Mouse (Mus musculus) adrenal gland, postnatal 14 days (tissue): ENCODE results near the gene Sirt2. TPM values are rescaled to one million over a fixed set of nuclear protein-coding genes. Genes with fewer than 3 reads are reported as not detected.

Experiments used
- DNase-seq: peaks from one replicate; pipeline ENCODE4 v3.0.0; 2021; ENCODE audit warnings: mixed read lengths
- long read RNA-seq, 2 experiments: library from polyadenylated mRNA; stranded (forward); transcript quantifications; one replicate each; pipeline ENCODE4 v2.0.0; 2021
- total RNA-seq: library from RNA; stranded (reverse); gene quantifications from 2 replicates; pipeline ENCODE4 v1.2.3, GENCODE M21; 2021

Gene Sirt2
- total RNA-seq = 66.5 and 78.3 TPM in 2 replicates
- long read RNA-seq, experiment 1, transcript Sirt2-202 (15 exons, 1,828 nt) = major isoform, 54 of 87 reads
- long read RNA-seq, experiment 1, transcript Sirt2-201 (16 exons, 1,843 nt) = minor isoform, 18 of 87 reads
- long read RNA-seq, experiment 1, partial matches to known transcripts = 4 of 87 reads
- long read RNA-seq, experiment 1, other reads (novel, unspliced or antisense) = 10 of 87 reads
- long read RNA-seq, experiment 2, transcript Sirt2-201 (16 exons, 1,843 nt) = minor isoform, 14 of 67 reads
- long read RNA-seq, experiment 2, transcript Sirt2-202 (15 exons, 1,828 nt) = major isoform, 42 of 67 reads
- long read RNA-seq, experiment 2, partial matches to known transcripts = 3 of 67 reads
- long read RNA-seq, experiment 2, other reads (novel, unspliced or antisense) = 8 of 67 reads

DNA sequence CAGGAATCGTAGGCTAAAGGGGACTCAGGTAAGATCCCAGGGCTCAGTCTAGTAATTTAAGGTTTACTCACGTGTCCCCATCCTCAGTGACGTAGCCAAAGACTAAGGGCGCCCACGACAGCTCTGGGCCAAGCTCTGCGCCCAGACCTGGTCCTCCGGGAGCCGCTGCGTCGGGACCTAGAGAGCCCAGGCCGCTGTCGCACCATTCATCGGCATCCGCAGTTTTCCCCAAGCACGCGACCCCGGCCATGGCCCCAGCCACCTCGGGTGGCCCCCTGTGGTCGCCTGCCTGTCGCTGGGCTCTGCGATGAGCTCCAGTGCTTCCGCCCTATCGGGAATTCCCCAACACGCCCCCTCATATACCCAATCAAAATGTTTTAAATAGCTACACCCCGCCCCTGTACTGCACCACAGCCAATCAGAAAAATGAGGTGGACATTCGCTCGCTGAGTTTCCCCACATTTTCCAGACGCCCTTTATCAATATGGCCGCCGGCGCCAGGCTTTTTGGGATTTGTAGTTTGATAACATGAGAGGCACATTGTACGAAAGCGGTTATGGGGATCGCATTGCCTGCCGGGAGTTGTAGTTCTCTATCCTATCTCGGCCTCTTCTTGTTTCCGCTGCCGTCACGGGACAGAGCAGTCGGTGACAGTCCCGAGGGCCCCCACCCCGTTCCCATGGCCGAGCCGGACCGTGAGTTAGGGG is at the start of gene Sirt2:
TSS of gene Sirt2 (plus strand) at position 563 of the 707 bp plus-strand sequence.
- peak; percentile 96 for DNase-seq

DNA sequence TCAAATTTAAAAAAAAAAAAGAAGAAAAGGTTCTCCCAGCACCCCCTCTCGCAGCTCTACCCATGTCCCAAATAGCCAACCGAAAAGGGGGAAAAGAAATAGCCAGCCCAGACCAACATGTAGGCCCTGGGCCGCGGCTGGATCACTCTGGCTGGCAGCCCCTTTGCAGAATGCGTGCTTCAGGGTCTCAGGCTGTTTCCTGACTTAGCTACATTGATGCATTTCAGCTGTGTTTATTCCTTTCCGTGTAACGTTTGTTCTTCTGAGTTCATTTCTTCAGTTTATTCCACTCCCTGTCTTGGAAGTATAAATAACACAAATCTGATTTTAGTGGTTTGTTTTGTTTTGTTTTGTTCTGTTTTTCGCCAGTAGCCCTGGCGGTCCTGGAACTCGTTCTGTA is 48.8 kb upstream of the Sirt2 start:
- DNase-seq = no peak

DNA sequence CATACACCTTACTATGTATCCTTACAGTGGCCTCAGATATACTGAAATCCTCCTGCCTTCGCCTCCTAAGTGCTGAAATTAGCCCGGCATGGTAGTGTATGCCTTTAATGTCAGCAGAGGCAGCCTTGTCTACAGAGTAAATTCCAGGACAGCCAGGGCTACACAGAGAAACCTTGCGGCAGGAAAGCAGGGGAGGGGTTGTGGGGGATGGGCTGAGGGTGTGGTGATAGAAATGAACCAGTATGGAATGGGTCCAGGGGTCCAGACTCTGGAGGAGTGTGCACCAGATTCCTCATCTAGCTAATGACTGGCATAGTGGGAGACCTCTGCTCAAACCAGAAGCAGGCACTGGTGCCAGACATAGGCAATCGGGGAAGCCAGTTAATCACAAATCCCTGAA is 47.4 kb upstream of the Sirt2 start:
- no peak for DNase-seq

DNA sequence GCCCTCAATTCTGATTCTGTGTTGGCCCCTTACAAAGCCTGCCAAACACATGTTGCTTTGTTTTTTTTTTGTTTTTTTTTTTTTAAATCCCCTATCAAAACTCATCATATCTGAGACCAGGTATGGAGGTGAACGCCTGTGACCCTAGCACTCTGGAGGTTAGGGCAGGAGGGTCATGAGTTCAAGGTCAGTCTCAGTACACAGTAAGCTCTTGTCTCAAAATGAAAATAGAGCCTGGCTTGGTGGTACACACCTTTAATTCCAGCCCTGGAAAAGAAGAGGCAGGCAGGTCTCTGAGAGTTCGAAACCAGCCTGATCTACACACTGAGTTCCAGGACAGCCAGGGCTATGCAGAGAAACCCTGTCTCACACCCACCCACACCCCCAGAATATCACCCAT is 46.9 kb upstream of the Sirt2 start:
- DNase-seq = no peak

DNA sequence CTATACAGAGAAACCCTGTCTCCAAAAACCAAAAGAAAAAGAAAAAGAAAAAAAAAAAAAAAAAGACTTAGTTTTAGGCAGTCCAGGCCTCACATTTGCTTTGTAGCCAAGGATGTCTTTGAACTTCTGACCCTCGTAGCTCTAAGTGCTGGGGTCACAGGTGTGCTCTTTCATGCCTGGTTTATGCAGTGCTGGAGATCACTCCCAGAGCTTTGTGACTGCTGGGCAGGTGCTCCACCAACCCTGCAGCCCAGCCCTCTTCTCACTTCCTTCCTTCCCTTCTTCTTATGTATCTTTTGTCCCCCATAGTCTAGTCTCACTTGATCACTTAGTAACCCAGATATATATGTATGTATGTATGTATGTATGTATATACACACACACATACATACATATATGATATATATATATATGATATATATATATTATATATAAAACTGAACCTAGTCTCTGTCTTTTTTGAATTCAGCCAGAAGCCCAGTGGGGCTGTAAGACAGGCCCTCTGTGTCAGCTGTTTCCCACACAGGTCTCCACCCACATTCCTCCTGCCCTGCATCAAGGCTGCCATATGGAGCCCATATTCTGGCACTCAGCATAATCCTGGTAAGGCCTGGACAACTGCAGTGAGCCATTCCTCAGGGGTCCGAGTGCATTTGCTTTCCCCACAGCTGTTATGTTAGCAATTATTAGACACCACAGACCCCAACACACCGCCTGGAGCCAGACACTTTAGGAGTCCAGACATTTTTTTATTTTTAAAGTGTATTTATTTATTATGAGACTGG is 45.6 kb upstream of the Sirt2 start:
- DNase-seq = no peak

DNA sequence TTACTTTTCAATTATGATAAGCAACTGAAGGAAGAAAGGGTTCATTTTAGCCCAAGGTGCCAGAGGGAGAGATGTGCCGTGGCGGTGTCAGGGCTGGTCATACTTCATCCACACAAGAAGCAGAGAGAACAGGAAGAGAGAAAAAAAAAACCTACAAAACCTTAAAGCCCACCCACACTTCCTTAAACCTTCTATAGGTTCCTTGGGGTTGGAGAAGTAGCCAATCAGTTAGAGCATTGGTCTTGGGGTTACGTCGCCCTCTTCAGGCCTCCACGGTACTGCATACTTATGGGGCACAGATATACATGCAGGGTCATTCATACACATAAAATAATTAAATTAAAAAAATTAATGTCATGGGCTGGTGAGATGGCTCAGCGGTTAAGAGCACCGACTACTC is 44.5 kb upstream of the Sirt2 start:
- DNase-seq = no peak

DNA sequence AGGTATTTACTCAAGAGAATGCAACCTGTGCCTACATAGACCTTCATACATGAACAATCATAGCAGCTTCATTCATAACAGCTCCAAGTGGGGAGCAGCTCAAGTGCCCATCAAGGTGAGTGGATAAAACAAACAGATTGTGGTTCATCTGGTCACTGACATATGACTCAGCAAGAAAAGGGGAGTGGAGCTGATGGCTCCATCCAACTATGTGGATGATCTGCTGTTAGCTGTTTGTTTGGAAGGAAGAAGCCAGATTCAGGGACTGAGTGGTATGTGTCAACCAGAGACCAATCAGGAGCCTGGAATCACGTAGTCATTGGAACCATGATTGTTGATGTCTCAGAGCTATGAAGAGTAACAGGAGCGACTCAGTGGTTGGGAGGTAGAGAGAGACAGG is 41.9 kb upstream of the Sirt2 start:
- DNase-seq = no peak

DNA sequence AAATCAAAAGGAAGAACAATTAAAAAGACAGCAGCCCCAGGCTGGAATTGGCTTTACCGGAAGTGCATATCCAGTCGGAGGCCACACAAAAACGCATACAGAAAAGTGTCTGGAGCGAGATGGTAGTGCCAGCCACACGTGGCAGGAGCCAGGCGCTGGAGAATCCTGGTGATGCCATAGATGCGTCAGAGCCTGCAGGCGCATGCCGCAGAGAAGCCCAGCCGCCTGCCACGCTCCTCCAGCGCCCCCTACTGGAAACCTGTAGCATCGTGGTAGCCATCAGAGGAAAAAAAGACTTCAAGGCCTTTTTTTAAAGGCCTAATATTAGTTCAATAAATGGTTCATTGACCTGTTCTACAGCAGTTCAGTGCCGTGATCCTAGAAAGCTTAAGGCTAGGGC is 39.9 kb upstream of the Sirt2 start:
- peak; percentile 94 for DNase-seq

DNA sequence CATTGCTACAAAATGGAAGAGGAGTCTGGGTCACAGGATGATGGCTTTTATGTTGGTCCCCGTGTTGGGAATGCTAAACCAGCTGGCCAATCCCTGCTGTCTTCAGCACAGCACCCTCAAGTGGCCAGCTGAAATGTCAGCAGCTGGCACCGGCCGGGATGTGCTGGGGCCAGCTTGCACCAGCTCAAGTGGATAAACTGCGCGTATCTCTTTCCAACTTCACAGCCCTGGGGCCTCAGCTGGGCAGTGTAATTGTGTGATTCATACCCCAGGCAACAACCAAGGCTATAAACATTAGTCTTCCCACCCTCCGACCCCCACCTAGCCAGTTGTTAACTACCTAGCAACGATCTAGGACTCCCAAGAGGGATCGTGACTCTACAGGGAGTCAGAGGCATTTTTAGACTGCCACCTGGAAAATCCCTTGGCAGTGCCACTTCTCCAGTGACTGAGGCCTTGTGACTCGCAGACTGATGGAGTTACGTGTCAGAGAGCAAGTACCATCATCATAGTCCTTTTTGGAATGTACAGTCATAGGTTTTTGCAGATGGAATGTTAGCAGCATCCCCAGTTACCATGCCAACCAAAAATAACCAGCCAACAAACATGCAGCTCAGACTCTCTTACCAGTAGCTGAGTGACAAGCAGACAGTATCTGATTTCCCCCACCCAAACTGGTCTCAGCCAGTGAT is 38.7 kb upstream of the Sirt2 start:
- peak; percentile 52 for DNase-seq

DNA sequence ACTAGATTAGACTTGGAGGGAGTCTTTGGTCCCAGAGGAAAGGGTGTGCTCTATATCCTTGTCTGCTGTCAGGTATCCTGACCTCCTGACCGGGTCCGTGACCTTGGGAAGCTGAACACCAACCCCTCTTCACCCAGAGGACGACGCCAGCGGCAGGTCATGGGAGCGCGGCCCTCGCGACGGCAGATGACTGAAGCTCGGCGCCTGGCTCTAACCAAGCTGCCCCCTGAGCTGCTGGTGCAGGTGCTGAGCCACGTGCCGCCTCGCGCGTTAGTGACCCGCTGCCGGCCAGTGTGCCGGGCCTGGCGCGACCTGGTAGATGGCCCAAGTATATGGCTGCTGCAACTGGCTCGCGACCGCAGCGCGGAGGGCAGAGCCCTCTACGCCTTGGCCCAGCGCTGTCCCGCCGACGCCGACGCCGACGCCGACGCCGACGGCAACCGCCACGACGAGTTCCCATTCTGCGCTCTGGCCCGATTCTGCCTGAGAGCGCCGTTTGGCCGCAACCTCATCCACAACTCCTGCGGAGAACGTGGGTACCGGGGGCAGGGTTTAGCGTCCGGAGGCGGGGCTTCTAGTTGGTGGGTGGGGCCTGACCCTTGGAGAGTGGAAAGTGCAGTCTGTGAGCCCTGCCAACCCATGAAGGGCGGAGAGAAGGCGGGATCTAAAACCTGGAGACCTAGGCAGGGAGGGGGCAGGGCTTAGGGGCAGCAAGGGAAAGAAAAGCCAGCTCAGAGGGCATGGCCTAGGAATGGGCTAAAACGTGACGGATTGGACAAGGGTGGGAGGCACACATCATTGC is 34.0 kb upstream of the Sirt2 start:
- DNase-seq = peak; percentile 88

DNA sequence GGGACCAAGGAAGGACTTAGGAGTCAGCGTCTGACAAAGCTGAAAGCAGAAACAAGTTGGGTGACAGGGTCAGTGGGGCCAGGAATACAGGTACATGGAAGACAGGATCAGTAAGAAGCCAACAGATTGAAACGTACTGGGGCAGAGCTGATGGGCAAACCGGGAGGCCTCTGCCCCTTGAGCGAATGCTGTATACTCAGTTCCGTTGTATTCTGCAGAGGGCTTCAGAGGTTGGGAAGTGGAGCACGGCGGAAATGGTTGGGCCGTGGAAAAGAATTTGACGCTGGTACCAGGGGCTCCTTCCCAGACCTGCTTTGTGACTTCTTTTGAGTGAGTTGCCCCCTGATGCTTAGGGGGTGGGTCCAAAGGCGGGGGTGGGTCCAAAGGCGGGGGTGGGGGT is 33.3 kb upstream of the Sirt2 start:
- no peak for DNase-seq

DNA sequence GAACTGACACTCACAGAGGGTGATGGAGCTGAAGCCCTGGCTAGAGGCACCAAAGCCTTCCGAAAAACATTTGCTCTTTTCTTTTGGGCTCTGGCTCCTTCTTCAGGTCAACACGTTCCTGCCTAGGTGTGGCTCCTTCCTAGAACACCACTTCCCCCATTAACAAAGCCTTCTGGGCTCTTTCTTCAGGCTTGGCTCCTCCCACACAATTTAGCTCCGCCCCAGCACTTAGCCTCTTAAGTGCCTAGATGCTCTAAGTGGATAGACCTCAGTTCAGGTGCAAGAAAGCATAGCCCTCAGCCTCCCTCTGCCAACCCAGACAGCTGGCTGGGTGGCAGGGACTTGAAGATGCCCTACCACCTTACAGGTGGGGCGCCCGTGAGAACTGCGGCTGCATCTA is 30.8 kb upstream of the Sirt2 start:
- DNase-seq = no peak

DNA sequence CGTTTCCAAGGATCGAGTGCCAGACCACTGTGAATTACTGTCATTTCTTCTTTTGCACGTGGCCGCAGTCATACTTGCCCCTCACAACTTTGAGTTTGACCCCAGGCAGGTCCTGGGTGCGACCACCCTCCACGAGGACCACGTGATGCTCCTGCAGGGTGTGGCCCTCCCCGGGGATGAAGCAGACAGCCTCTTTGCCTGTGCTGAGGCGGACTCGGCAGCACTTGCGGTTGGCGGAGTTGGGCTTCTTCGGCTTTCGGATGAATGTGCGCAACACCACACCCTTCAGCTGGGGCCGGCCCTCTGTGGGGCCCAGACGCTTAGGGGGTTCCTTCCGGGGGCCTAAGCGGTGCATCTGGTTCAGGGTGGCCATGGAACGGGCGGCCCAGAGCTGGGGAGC is 26.7 kb upstream of the Sirt2 start:
- no peak for DNase-seq

DNA sequence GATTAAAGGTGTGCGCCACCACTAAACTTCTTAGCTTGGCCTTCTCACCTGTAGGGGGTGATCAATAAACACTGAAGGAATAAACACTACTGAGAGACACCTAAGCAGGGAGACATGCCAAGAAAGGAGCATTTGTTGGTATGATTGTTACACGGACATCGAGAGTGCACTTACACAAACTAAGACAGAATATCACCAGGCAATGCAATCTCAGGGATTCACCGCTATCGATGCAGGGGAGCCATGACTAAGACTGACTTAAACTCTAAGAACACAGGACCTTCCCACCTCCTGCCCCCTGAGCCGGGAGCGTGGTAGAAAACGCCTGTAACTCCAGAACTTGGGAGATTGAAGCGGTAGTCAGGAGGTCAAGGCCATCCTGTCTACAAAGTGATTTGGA is 25.6 kb upstream of the Sirt2 start:
- DNase-seq = no peak

DNA sequence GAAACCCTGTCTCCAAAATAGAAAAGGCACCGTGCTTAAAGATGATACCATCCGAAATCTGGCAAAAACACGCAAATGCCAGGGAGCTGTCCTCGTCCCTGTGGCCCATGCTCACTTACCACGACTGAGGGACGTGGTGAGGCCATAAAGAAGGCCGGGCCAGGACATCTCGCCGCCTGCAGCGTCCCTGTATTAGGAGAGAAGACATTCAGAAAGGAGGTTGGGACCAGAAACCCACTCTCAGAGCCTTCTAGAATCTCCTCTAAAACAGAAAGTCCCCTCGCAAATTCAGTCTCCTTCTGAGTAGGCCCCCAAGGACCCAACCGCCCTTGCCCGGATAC is 25.2 kb upstream of the Sirt2 start:
- DNase-seq = no peak

DNA sequence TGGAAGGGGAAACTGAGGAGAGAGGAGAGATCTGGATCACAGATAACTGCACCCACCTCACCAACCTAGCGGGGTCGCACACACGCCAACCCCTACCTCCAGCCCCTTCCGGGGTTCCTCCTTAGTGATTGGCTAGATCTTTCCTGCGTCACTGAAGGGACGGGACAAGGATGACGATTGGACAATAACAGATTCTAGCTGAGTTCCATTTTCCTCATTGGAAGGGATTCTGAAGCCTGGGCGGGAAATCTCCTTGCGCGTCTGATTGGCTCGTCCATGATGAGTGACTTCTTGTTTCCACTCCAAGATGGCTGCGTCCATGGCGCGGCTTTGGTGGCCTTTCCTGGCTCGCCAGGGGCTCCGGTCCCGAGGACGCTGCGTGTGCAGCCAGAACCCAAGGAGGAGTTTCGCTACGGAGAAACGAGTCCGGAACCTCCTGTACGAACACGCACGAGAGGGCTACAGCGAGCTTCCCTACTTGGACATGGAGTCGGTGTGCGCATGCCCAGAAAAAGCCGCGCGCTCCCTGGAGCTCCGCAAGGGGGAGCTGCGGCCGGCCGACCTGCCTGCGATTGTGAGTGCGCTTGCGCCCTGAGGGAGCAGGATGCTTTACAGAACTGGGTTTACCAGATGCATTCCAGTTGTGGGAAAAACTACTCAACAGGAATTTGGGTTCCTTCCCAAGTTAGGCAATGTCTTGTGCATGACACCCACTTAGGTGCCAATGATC is 24.7 kb upstream of the Sirt2 start, which contains the start of the genes Mrps12 and Sars2:
TSS of gene Mrps12 (minus strand) at position 112 of the 730 bp plus-strand sequence.
TSS of gene Sars2 (plus strand) at position 284 of the 730 bp plus-strand sequence.
- DNase-seq = peak; percentile 95

DNA sequence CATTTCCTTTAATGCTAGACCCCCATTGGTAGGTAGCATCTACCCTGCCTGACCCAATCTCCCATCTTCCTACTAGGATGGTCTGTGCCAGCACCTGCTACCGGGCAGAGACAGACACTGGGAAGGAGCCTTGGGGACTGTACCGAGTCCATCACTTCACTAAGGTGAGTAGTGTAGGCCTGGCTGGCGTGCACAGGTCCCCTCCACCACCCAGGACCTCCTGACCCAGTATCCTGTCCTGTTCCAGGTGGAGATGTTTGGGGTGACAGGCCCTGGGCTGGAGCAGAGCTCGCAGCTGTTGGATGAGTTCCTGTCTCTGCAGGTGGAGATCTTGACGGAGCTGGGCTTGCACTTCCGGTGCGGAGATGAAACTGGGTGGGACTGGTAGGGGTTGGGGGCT is 16.6 kb upstream of the Sirt2 start:
- DNase-seq = no peak

DNA sequence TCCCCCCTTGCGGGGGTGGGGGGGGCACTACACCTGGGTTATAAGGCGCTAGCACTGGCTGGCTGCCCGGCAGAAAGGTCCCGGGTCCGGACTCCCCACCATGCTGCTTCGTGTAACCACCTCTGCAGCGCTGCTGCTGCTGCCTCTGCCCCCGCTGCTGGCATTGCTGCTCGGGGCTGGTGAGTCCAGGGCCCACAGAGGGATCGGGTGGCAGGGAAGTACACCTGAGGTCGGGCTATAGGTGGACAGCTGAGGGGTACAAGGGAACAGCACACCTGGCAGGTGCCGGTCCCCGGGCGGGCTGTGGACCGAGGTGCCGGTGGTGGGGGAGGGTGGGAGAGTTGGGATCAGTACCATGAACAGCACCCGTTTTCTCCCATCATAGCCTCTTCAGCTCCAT is 10.5 kb upstream of the Sirt2 start, which contains the start of gene Ccer2:
TSS of gene Ccer2 (plus strand) at position 96 of the 400 bp plus-strand sequence.
- DNase-seq = no peak

DNA sequence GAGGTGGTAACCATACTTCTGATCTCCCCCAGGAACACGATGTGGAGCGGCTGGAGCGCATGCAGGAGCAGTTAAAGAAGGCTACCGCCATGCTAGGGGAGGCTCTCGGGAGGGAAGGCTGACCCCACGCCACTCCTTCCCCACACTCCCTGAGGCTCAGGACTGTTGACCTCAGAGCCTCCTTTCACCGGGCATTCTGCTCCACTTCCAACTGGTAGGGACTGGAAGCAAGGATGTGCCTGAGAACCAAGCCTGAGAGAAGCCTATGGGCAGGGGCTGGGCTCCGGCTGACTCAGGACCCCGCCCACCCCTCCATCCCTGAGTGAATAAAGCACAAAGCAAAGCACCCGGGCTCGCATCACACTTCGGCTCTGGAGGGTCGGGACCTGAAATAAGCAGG is 7.9 kb upstream of the Sirt2 start:
- DNase-seq = no peak

DNA sequence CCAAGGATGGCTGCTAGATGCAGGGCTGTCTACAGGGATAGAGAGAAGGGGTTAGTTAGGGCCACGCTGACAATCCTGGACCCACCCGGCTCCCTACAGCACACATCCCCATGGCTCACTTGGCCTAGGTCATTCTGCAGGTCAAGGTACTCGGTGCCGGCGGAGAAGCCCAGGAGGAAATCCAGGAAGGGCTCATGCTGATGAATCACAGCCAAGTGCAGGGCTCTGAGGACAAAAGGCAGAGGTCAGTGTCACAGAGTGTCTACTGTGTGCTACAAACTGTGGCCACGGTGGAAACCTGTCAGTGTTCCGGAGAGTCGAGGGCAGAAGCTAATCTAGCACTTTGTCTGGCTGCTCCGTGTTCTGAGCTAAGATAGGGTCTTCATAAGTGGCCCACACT is 4.6 kb upstream of the Sirt2 start:
- peak; percentile 36 for DNase-seq

DNA sequence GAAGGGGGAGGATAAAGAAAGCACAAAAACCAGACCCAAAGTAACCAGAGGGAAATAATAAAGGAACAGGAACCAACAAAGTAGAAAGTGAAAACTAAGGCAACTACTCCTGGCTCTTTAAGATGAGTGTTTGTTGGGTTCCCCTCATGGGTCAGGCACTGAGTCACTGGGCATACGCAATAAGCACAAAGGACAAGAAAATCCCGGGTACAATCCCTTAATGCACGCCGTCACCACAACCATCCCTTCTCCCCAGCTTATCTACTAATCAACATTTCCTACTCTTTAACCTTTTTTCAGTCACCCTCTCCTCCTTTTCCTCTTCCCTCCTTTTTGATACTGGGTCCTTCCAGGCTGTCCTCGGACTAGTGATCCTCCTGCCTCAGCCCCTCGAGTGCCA is 1.3 kb upstream of the Sirt2 start:
- no peak for DNase-seq
